Mouse (Mus musculus) forebrain, embryonic 10.5 days (tissue): ENCODE data around the gene Ppm1a. TPM values are rescaled to one million over a fixed set of nuclear protein-coding genes. Genes with fewer than 3 reads are reported as not detected.

Experiments
- DNase-seq: peaks from one replicate; pipeline ENCODE4 v3.0.0-alpha.2; 2017; ENCODE audit warnings: low spot score; ENCODE audit errors: extremely low spot score
- H3K27ac ChIP-seq: fragments of 300-500 bp; sonication (generic); 2 replicates; pipeline ENCODE4 v1.5.1; 2016; ENCODE audit warnings: mild to moderate bottlenecking
- H3K27me3 ChIP-seq: fragments of 300-500 bp; sonication (generic); 2 replicates; pipeline ENCODE4 v1.6.1; 2016; ENCODE audit warnings: mild to moderate bottlenecking; ENCODE audit not compliant: poor library complexity, severe bottlenecking
- H3K36me3 ChIP-seq: fragments of 300-500 bp; sonication (generic); replicated peaks from 2 replicates; pipeline ENCODE4 v1.6.1; 2016; ENCODE audit warnings: mild to moderate bottlenecking, moderate library complexity
- H3K4me1 ChIP-seq: fragments of 300-500 bp; sonication (generic); 2 replicates; pipeline ENCODE4 v1.6.1; 2016
- H3K4me3 ChIP-seq: fragments of 300-500 bp; sonication (generic); 2 replicates; pipeline ENCODE4 v1.5.1; 2016; ENCODE audit warnings: mild to moderate bottlenecking, moderate library complexity
- H3K9me3 ChIP-seq: fragments of 300-500 bp; sonication (generic); 2 replicates; pipeline ENCODE4 v1.6.1; 2016; ENCODE audit warnings: mild to moderate bottlenecking, moderate library complexity
- WGBS: fragments of 180-500 bp; shearing (Covaris S2); methylation state at CpG from one replicate; pipeline ENCODE4 v1.1.7; 2016; 5-methylcytosine and 5-hydroxymethylcytosine counted together
- polyA plus RNA-seq: library from polyadenylated mRNA; unstranded; fragments of >200 nt; fragmentation: Nextera tagmentation; extraction: Ambion mirVana; gene quantifications from 2 replicates; pipeline ENCODE4 v1.2.1, GENCODE M21; 2016

Gene Ppm1a
- polyA plus RNA-seq, 1 experiment from 2014 or later: 32.8 TPM

DNA sequence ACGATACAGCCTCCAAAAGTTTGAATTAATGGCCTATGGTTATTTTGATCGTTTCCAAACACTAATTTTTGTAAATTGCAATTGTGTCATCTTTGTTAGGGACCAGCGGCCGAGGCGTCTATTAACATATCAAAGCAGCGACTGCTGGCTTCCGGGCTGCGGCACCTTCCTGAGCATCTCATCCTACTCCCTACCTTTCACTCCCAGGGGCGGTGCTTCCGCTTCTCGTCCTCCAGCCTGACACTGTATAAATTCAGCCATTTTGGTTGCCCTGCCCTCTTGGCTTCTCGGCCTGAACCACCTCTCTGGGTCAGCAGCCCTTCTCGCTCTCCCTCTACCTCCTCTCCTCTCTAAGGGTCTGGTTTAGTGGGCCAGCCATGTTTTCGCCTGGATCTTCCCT lies 11.8 kb upstream of the Ppm1a start:
- no peak for DNase-seq
- Histone ChIP-seq H3K36me3 (no peaks in the 10 kb centered on the region), H3K4me3 (no peak overlapping the region), H3K27me3 (no peaks in the 10 kb centered on the region; the same call in 1 of the 2 replicates), H3K4me1 (0 out of 2 replicates have a peak, but pooled peaks cover 8% of the 10 kb centered on the region), H3K27ac (no peak overlapping the region), H3K9me3 (no peaks in the 10 kb centered on the region)
- 64% methylated on average over 14 of the region's 14 CpGs for WGBS

DNA sequence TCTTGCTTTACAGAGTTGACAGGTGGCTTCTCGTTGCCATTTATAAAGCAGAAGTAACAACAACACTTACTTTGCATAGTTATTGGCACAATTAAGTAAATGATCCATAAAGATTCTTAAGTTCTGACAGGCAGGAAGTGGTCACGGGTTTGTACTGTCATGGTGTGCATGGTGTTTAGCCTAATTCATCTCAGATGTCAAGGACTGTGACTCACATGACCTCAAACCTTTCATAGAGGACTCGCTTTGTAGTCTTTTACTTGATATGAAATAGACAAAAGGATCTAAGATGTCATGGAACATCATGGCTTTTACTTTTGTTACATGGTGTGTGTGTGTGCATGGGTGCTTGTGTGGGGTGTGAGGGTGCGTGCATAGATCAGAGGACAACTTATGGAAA lies 8.9 kb upstream of the Ppm1a start:
- 82% methylated on average over 4 of the region's 4 CpGs for WGBS
- H3K9me3 ChIP-seq: no peaks in the 10 kb centered on the region
- no peak overlapping the region for H3K27ac ChIP-seq
- H3K27me3 ChIP-seq: no peaks in the 10 kb centered on the region; the same call in 1 of the 2 replicates
- DNase-seq: no peak
- no peaks in the 10 kb centered on the region for H3K36me3 ChIP-seq
- H3K4me1 ChIP-seq: 0 out of 2 replicates have a peak, but pooled peaks cover 8% of the 10 kb centered on the region
- H3K4me3 ChIP-seq: no peak overlapping the region

DNA sequence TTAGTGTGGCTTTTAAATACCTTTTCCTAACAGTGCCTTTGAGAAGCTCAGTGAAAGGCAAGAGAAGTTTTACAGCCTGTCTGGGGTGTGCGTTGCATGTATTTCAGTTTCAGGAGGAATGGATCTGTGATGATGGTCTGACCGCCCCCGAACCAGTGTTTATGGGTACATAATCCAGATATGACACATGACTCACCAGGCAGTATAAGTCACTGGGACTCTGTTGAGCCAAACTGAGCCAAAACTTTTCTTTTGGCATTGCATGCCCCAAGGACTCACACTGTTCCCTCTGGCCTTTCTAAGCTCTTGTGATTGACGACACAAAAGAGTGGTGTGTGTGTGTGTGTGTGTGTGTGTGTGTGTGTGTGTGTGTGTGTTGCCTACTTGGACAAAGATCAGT lies 8.4 kb upstream of the Ppm1a start:
- no peaks in the 10 kb centered on the region for H3K9me3 ChIP-seq
- WGBS: 85% methylated on average over 4 of the region's 4 CpGs
- DNase-seq: no peak

DNA sequence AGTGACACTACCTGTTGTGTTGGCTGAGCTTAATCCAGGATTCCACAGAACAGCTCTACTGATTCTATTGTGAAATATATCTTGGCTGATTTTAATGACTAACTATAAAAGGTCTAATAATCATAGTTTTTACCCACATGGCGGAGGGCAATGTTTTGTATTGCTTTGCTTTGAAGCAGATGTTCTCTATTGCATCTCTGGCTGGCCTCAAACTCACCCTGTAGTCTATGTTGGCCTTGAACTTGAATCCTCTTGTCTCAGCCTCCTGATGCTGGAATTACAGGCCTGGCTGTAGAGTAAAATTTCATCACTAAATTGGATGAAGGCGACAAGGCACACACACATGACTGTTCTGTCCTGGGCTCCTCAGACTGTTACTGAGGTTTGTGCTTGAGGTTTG lies 7.8 kb upstream of the Ppm1a start:
- Histone ChIP-seq H3K4me1 (0 out of 2 replicates have a peak, but pooled peaks cover 8% of the 10 kb centered on the region), H3K27me3 (no peaks in the 10 kb centered on the region), H3K9me3 (no peaks in the 10 kb centered on the region), H3K4me3 (no peak overlapping the region), H3K27ac (no peak overlapping the region), H3K36me3 (no peaks in the 10 kb centered on the region)
- DNase-seq: no peak
- WGBS: 92% methylated on average over 2 of the region's 2 CpGs

More for the DNA sequence above, 8.4 kb upstream of the Ppm1a start:
- no peak overlapping the region for H3K4me3 ChIP-seq
- H3K4me1 ChIP-seq: 0 out of 2 replicates have a peak, but pooled peaks cover 8% of the 10 kb centered on the region
- no peaks in the 10 kb centered on the region for H3K36me3 ChIP-seq
- H3K27ac ChIP-seq: no peak overlapping the region
- no peaks in the 10 kb centered on the region; the same call in 1 of the 2 replicates for H3K27me3 ChIP-seq

DNA sequence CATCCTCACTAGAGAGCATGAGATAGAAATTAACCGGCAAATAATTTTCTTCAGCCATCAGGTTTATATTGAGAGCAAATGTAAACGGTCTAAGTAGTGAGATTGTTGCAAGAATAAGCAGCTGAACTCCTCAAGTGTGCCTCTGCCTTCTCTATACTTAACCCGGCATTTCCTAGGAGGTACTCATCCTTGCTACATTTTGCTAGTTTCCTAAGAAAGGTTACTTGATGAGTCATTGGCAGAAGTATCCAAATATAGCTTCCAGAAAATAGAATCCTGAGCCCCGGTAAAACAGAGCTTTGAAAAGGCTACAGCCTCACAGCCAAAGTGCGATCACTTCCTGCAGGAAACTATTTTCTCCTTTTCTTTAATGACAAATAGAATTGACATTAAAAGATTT lies 7.2 kb upstream of the Ppm1a start:
- WGBS: 89% methylated on average over 5 of the region's 5 CpGs
- DNase-seq: no peak
- H3K36me3 ChIP-seq: no peaks in the 10 kb centered on the region

DNA sequence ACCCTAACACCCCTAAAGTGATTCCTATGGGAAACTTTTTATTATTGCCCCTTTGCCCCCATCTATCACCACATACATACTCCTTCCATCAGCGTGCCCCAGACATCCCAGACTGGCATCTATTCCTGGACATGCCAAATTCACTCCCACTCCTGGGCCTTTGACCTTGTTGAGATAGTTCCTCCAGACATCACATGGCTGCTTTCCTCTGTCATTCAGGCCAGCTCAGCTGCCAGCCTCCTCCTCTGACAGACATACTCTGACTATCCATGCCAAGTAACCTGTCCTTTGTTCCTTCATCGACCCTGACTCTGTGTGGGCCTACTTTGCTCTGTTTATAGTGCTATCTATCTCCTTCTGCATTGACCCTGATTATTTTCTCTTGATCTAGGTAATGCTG lies 6.6 kb upstream of the Ppm1a start:
- H3K4me3 ChIP-seq: no peak overlapping the region
- no peaks in the 10 kb centered on the region for H3K9me3 ChIP-seq
- 77% methylated on average over 2 of the region's 2 CpGs for WGBS
- no peaks in the 10 kb centered on the region for H3K27me3 ChIP-seq
- 0 out of 2 replicates have a peak, but pooled peaks cover under 1% of the 10 kb centered on the region for H3K4me1 ChIP-seq
- H3K36me3 ChIP-seq: no peaks in the 10 kb centered on the region
- DNase-seq: no peak
- H3K27ac ChIP-seq: no peak overlapping the region

More for the DNA sequence above, 7.2 kb upstream of the Ppm1a start:
- Histone ChIP-seq H3K9me3 (no peaks in the 10 kb centered on the region), H3K27me3 (no peaks in the 10 kb centered on the region), H3K27ac (no peak overlapping the region), H3K4me1 (0 out of 2 replicates have a peak, but pooled peaks cover 4% of the 10 kb centered on the region), H3K4me3 (no peak overlapping the region)

DNA sequence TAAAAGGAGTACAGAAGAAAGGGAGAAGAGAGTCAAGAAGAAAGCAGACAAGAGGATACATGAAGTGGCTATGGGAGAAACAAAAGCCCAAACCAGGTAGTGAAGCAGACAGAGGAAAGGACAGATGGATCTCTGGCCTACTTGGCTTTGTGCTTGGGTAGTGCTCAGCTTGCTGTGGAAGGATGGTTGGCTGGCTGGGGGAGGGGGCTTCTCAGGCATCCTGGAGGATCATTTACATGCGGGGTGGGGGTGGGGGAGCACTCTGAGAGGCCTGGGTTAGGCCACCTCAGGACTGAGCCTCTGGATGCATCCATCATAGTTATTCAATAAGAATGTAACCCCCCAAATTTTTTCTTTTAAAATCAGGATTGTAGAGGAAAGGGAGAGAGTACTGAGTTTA lies 341 bp downstream of the Ppm1a start:
- Histone ChIP-seq H3K27me3 (no peaks in the 10 kb centered on the region), H3K4me3 (no peak overlapping the region), H3K36me3 (no peaks in the 10 kb centered on the region), H3K27ac (peak overlapping the region; percentile 76), H3K4me1 (peaks cover 35% of the 10 kb centered on the region), H3K9me3 (no peaks in the 10 kb centered on the region)
- 4% methylated on average over 1 of the region's 1 CpGs for WGBS
- no peak for DNase-seq

DNA sequence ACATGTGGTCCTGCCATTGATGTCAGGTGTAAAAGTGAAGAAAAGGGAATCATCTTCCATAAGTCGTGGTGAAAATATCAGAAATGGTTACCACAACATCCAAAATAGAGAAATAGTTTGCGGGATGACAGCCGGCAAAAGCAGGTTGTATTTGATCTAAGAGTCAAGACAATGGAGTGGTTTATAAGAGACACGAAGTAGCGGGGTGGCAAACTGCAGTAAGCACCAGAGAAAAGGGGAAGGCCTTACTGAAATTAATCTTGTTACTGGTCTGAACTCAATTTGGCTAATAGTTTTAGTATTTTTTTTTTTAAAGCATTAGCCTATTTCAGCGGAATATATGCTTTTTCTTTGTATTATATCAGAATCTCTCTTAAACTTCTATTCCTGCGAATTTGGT lies 2.7 kb downstream of the Ppm1a start:
- Histone ChIP-seq H3K4me1 (peaks cover 46% of the 10 kb centered on the region), H3K27me3 (no peaks in the 10 kb centered on the region), H3K4me3 (peak overlapping the region; percentile 82), H3K36me3 (no peaks in the 10 kb centered on the region), H3K27ac (peak overlapping the region; percentile 99), H3K9me3 (no peaks in the 10 kb centered on the region)
- WGBS: 16% methylated on average over 7 of the region's 7 CpGs
- DNase-seq: no peak

DNA sequence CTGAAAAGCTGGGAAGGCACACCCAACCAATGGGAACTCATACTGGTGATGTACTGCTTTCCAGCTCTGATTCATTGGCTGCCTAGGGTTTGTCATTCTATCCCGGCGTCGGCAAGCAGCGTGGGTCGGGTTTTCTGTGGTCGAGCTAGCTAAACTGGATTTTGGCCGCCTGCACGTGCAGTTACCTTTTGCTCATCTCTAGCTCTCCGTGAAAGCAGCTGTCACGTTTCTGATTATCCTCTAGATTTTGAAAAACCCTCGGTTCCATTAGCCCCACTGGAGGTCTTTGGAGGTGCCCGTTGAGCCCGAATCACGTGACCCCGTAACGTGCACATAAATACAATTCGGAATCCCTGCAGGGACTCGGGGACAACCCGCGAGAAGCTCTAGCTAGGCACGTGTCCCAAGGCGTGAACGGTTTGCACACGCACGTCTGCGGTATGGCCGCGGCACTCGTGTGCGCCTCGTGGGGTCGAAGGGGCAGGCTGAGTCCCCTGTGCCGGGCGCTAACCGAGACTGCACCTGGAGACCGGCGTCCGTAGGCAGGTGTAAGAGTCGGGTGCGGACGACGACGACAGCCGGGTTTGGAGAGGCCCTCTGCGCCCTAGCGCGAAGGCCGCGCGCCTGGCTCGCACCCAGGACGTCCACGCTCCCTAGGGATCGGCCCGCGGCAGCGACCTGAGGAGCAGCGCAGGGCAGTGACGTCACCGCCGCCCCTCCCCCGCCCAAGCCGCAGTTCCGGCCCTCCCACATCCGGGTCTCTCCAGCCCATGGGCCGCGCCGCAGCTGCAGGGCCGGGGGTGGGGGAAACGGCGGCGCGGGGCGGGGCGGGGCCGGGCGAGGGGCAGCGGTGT lies 3.3 kb downstream of the Ppm1a start:
- peak; percentile 94 for DNase-seq
- H3K27me3 ChIP-seq: no peaks in the 10 kb centered on the region
- peak overlapping the region; percentile 82 for H3K4me3 ChIP-seq
- peak overlapping the region; percentile 99 for H3K27ac ChIP-seq
- under 1% methylated on average over 72 of the region's 78 CpGs for WGBS
- no peaks in the 10 kb centered on the region for H3K36me3 ChIP-seq
- H3K4me1 ChIP-seq: peaks cover 46% of the 10 kb centered on the region
- no peaks in the 10 kb centered on the region for H3K9me3 ChIP-seq

DNA sequence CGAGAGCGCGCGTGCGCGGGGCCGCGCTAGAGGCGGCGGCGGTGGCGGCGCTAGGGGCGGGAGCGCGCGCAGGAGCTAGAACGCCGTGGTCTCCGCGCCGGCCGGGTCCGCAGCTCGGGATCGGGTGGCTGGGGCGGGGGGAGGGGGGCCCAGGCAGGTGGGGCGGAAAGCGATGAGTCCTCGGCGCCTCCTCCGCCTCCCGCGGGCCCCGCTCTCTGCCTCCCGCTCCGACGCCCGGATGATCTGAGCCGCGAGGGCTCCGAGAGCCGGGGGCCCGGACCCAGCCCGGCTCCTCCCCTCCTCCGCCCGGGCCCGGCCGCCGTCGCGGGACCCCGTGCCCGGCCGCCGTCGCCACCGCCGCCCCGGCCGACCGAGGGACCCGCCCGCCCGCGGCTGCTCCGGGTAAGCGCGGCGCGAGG lies 4.0 kb downstream of the Ppm1a start:
- no peaks in the 10 kb centered on the region for H3K36me3 ChIP-seq
- WGBS: 2% methylated on average over 46 of the region's 71 CpGs
- no peaks in the 10 kb centered on the region for H3K9me3 ChIP-seq
- H3K27me3 ChIP-seq: no peaks in the 10 kb centered on the region
- peak overlapping the region; percentile 99 for H3K27ac ChIP-seq
- peaks cover 44% of the 10 kb centered on the region for H3K4me1 ChIP-seq
- no peak for DNase-seq
- H3K4me3 ChIP-seq: peak overlapping the region; percentile 82

DNA sequence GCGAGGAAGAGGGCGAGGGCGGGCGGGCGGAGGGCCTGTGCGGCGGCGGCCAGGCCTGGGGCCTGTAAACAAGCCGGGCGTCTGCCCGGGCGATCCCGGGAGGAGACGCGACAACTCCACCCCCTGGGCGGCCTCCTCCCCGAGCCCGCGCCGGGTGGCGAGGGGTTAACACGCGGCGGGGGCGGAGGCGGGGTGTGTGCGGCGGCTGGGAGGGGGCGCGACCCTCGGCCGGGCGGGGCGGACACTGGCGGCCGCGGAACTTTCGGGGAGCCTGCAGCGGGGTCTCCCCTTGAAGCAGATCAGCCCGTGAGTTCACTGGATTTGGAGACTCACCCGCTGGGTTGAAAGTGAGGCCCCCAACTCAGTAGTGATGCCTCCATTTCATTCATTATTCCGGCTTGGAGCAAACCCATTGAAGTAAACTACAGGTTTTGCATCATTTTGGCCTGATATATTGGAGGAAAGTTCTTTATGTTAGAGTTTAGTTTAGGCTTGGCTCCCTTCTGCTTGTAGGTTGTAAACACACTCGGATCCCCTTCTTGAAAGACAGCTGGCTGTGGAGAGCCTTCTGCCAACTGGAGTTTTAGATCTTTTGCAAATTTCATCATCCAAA lies 4.5 kb downstream of the Ppm1a start:
- Histone ChIP-seq H3K36me3 (no peaks in the 10 kb centered on the region), H3K4me3 (peak overlapping the region; percentile 82), H3K4me1 (peaks cover 40% of the 10 kb centered on the region), H3K9me3 (no peaks in the 10 kb centered on the region), H3K27me3 (no peaks in the 10 kb centered on the region), H3K27ac (peak overlapping the region; percentile 99)
- DNase-seq: peak; percentile 67
- under 1% methylated on average over 43 of the region's 43 CpGs for WGBS

DNA sequence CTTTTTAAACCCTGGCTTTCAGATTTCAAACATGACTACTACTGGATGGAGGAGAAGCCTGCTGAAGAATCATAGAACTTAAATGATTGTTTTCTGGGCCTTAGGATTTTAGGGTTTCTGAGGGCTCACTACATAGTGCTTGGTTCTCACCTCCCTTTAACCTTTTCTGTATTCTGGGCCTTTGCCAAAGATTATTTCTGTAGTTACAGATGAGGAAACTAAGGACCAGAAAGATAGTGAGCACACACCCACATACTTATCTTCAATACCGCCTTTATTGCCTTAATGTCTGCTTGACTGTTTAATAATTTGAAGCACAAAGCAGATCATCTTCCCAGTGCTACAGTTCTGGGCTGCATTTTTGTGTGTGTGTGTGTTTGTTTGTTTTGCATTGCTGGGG lies 5.2 kb downstream of the Ppm1a start:
- no peaks in the 10 kb centered on the region for H3K36me3 ChIP-seq
- no peaks in the 10 kb centered on the region for H3K9me3 ChIP-seq
- H3K27me3 ChIP-seq: no peaks in the 10 kb centered on the region
- H3K4me3 ChIP-seq: peak overlapping the region; percentile 82
- WGBS: 65% methylated on average over 1 of the region's 1 CpGs
- peak overlapping the region; percentile 99 for H3K27ac ChIP-seq
- no peak for DNase-seq
- peaks cover 32% of the 10 kb centered on the region for H3K4me1 ChIP-seq

DNA sequence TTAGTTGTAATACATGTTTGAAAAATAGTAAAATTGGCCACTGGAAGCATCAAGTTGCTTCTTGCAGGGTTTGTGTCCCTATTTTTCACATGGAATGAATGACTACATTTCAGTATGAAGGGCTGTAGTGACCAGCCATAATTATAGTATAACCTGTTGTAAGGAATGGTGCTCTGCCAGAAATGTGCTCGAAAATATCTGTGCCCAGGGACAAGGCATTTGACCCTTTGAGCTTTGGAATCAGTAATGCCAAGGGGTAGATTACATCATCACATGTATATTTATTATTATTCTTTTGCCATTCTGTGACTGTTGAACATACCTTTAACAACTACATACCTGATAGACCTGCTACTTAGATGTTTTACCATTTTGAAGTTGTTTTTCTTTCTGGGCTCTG lies 5.9 kb downstream of the Ppm1a start:
- WGBS: 74% methylated on average over 1 of the region's 1 CpGs
- Histone ChIP-seq H3K9me3 (no peaks in the 10 kb centered on the region), H3K4me3 (peak overlapping the region; percentile 82; the same call in 1 of the 2 replicates), H3K27me3 (no peaks in the 10 kb centered on the region), H3K36me3 (no peaks in the 10 kb centered on the region), H3K4me1 (peaks cover 26% of the 10 kb centered on the region), H3K27ac (no peak overlapping the region)
- DNase-seq: no peak
